Mouse (Mus musculus): Measurements from ENCODE around the gene Dnah14. TPM values are rescaled to one million over a fixed set of nuclear protein-coding genes. Genes with fewer than 3 reads are reported as not detected.

The Dnah14 gene
- polyA plus RNA-seq (2017; shearing (Covaris generic)) = 2.0 TPM

GRCm38 (mm10) chr1:181576322-181576721 lies at the start of gene Dnah14:
Gene Dnah14, plus strand, starts transcription at chr1:181576559.

GRCm38 (mm10) chr1:181842781-181843180 lies 266.4 kb downstream of the Dnah14 start, which contains the start of gene Lbr:
Gene Lbr, minus strand, starts transcription at chr1:181843046.

Other genes starting within 250 kb of the Dnah14 start
- gene Cnih3, start 223.9 kb upstream of the Dnah14 start, polyA plus RNA-seq (2017; shearing (Covaris generic)) = not detected
- gene Ccdc121, start 65.1 kb upstream of the Dnah14 start, polyA plus RNA-seq (2017; shearing (Covaris generic)) = not detected